Comparison of ENCODE assay signal across 22 mouse cellular contexts in genomic region chr8:26751651-26752050, GRCm38 (mm10).
DNase-seq lines count a peak whose midpoint lies in the region; TF ChIP-seq lines count a peak whose summit lies in the region.
"Had no signal": no experiment of that assay in that cellular context is flagged by ENCODE, and none has a peak within 500 bp of the region (broad histone marks: within the 10 kb centered on the region; RNA-seq: fewer than 3 reads in every experiment).

No protein-coding gene starts in this region.

- H3K27ac ChIP-seq in testis, adult 2 months (ENCODE audit: control insufficient read depth, insufficient read depth, low read depth, low read length) = no peak overlapping the region
- H3K27ac ChIP-seq: forebrain, embryonic 10.5 days; forebrain, embryonic 13.5 days; heart, embryonic 15.5 days; hindbrain, embryonic 10.5 days; hindbrain, embryonic 13.5 days had no signal

- TF ChIP-seq POLR2A in testis, adult 2 months (IDR thresholded peaks at IDR 0.05; ENCODE audit: control insufficient read depth, low read depth, low read length) = no peak

- peaks cover 4% of the 10 kb centered on the region for H3K4me1 ChIP-seq in testis, adult 2 months (ENCODE audit: control insufficient read depth, insufficient read depth, low read length)

- no peak for TF ChIP-seq CTCF in testis, adult 2 months (IDR thresholded peaks at IDR 0.05; ENCODE audit: control insufficient read depth, insufficient read depth, insufficient replicate concordance, low read depth, low read length)

- peak overlapping the region; percentile 34; the same call in 1 of the 2 replicates for H3K4me3 ChIP-seq in testis, adult 2 months (ENCODE audit: control insufficient read depth, low read depth, low read length)
- H3K4me3 ChIP-seq: forebrain, embryonic 10.5 days; forebrain, embryonic 13.5 days; heart, embryonic 12.5 days; heart, embryonic 15.5 days; hindbrain, embryonic 10.5 days; hindbrain, embryonic 13.5 days had no signal

- peak; percentile 17 to 35 for DNase-seq in left cerebral cortex, adult 18-20 months (ENCODE audit: low spot score in 2 of 2)
- DNase-seq in left cerebral cortex, postnatal 14 days (ENCODE audit: low spot score in 2 of 2) = no peak
- DNase-seq in right cerebral cortex, adult 18-20 months = peak; percentile 46
- DNase-seq in right cerebral cortex, postnatal 25 days = no peak
- DNase-seq in testis, postnatal 14 days (ENCODE audit: low spot score) = no peak
- no peak for DNase-seq in adrenal gland, postnatal 4 days (ENCODE audit: low spot score in 2 of 2)
- DNase-seq: adrenal gland, adult 2 months; adrenal gland, postnatal 14 days; cerebellum, adult 18-20 months; cerebellum, adult 9-10 months; cerebellum, postnatal 14 days; gastrocnemius, postnatal 25 days; heart, adult 18-20 months; heart, postnatal 10 days; heart, postnatal 36 days had no signal

- intact Hi-C loops in left cerebral cortex, postnatal 14 days (cut with DNase I) = no loop called here

- no peaks in the 10 kb centered on the region for H3K36me3 ChIP-seq in testis, adult 2 months (ENCODE audit: control insufficient read depth, insufficient read depth, low read length)
- H3K36me3 ChIP-seq: forebrain, embryonic 10.5 days; heart, embryonic 12.5 days; heart, embryonic 15.5 days; hindbrain, embryonic 10.5 days; hindbrain, embryonic 13.5 days had no signal

- no peaks in the 10 kb centered on the region for H3K27me3 ChIP-seq in testis, adult 2 months (ENCODE audit: control insufficient read depth, insufficient read depth, low read length)
- H3K27me3 ChIP-seq: forebrain, embryonic 13.5 days; heart, embryonic 15.5 days had no signal

Comparison
In these comparisons a context has a peak if more than half of its experiments do, and no peak if none do; other contexts are left out.
1. DNase-seq: peak in left cerebral cortex, adult 18-20 months (2 of 2) and right cerebral cortex, adult 18-20 months (single experiment); none in left cerebral cortex, postnatal 14 days (0 of 2), right cerebral cortex, postnatal 25 days (single experiment), testis, postnatal 14 days (single experiment) and adrenal gland, postnatal 4 days (0 of 2).